Mouse (Mus musculus): ENCODE measurements around the gene Cdk14. TPM values are rescaled to one million over a fixed set of nuclear protein-coding genes. Genes with fewer than 3 reads are reported as not detected.

The Cdk14 gene
- polyA plus RNA-seq, 1 experiment: 83.4 TPM

GRCm38 (mm10) chr5:4812036-4812729, 607.9 kb downstream of the Cdk14 start:
- TF ChIP-seq POLR2A (IDR thresholded peaks at IDR 0.05; ENCODE audit: insufficient read depth, low read depth, low read length) (no peak), CTCF (IDR thresholded peaks at IDR 0.05; ENCODE audit: insufficient read depth, low read depth, low read length) (no peak)
- H3K27ac ChIP-seq (ENCODE audit: insufficient read depth, low read depth, low read length): no peak overlapping the region
- peaks cover 2% of the 10 kb centered on the region; the same call in 1 of the 2 replicates for H3K4me1 ChIP-seq (ENCODE audit: control insufficient read depth, insufficient read depth, low read length)
- WGBS: 55% methylated on average over 13 of the region's 13 CpGs
- H3K4me3 ChIP-seq (ENCODE audit: insufficient read depth, low read depth, low read length): no peak overlapping the region

- Histone ChIP-seq H3K4me3 (ENCODE audit: insufficient read depth, low read depth, low read length) (no peak overlapping the region), H3K27ac (ENCODE audit: insufficient read depth, low read depth, low read length) (no peak overlapping the region), H3K4me1 (ENCODE audit: control insufficient read depth, insufficient read depth, low read length) (no peaks in the 10 kb centered on the region)
- 84% methylated on average over 4 of the region's 4 CpGs for WGBS
- TF ChIP-seq CTCF (IDR thresholded peaks at IDR 0.05; ENCODE audit: insufficient read depth, low read depth, low read length) (no peak), POLR2A (IDR thresholded peaks at IDR 0.05; ENCODE audit: insufficient read depth, low read depth, low read length) (no peak)
Observed at GRCm38 (mm10) chr5:4805228-4805627, 614.9 kb downstream of the Cdk14 start.

- no peak for TF ChIP-seq POLR2A (IDR thresholded peaks at IDR 0.05; ENCODE audit: insufficient read depth, low read depth, low read length)
- no peak for TF ChIP-seq CTCF (IDR thresholded peaks at IDR 0.05; ENCODE audit: insufficient read depth, low read depth, low read length)
- Histone ChIP-seq H3K27ac (ENCODE audit: insufficient read depth, low read depth, low read length) (no peak overlapping the region), H3K4me1 (ENCODE audit: control insufficient read depth, insufficient read depth, low read length) (no peaks in the 10 kb centered on the region), H3K4me3 (ENCODE audit: insufficient read depth, low read depth, low read length) (no peak overlapping the region)
- WGBS: 86% methylated on average over 5 of the region's 5 CpGs
Observed at GRCm38 (mm10) chr5:4803708-4804107, 616.4 kb downstream of the Cdk14 start.

- TF ChIP-seq POLR2A (IDR thresholded peaks at IDR 0.05; ENCODE audit: insufficient read depth, low read depth, low read length) (no peak), CTCF (IDR thresholded peaks at IDR 0.05; ENCODE audit: insufficient read depth, low read depth, low read length) (no peak)
- Histone ChIP-seq H3K4me1 (ENCODE audit: control insufficient read depth, insufficient read depth, low read length) (no peaks in the 10 kb centered on the region), H3K27ac (ENCODE audit: insufficient read depth, low read depth, low read length) (no peak overlapping the region), H3K4me3 (ENCODE audit: insufficient read depth, low read depth, low read length) (no peak overlapping the region)
Observed at GRCm38 (mm10) chr5:4801971-4802370, 618.1 kb downstream of the Cdk14 start.

GRCm38 (mm10) chr5:4801096-4801850, 618.8 kb downstream of the Cdk14 start:
- Histone ChIP-seq H3K4me3 (ENCODE audit: insufficient read depth, low read depth, low read length) (no peak overlapping the region), H3K27ac (ENCODE audit: insufficient read depth, low read depth, low read length) (no peak overlapping the region), H3K4me1 (ENCODE audit: control insufficient read depth, insufficient read depth, low read length) (no peaks in the 10 kb centered on the region)
- TF ChIP-seq POLR2A (IDR thresholded peaks at IDR 0.05; ENCODE audit: insufficient read depth, low read depth, low read length) (no peak), CTCF (IDR thresholded peaks at IDR 0.05; ENCODE audit: insufficient read depth, low read depth, low read length) (no peak)
- 45% methylated on average over 8 of the region's 8 CpGs for WGBS

GRCm38 (mm10) chr5:4791219-4791618, 628.9 kb downstream of the Cdk14 start:
- WGBS: 84% methylated on average over 3 of the region's 3 CpGs
- Histone ChIP-seq H3K4me1 (ENCODE audit: control insufficient read depth, insufficient read depth, low read length) (no peaks in the 10 kb centered on the region), H3K27ac (ENCODE audit: insufficient read depth, low read depth, low read length) (no peak overlapping the region), H3K4me3 (ENCODE audit: insufficient read depth, low read depth, low read length) (no peak overlapping the region)
- no peak for TF ChIP-seq CTCF (IDR thresholded peaks at IDR 0.05; ENCODE audit: insufficient read depth, low read depth, low read length)
- no peak for TF ChIP-seq POLR2A (IDR thresholded peaks at IDR 0.05; ENCODE audit: insufficient read depth, low read depth, low read length)

- Histone ChIP-seq H3K27ac (ENCODE audit: insufficient read depth, low read depth, low read length) (no peak overlapping the region), H3K4me1 (ENCODE audit: control insufficient read depth, insufficient read depth, low read length) (no peaks in the 10 kb centered on the region), H3K4me3 (ENCODE audit: insufficient read depth, low read depth, low read length) (no peak overlapping the region)
- WGBS: 77% methylated on average over 4 of the region's 4 CpGs
- TF ChIP-seq CTCF (IDR thresholded peaks at IDR 0.05; ENCODE audit: insufficient read depth, low read depth, low read length) (no peak), POLR2A (IDR thresholded peaks at IDR 0.05; ENCODE audit: insufficient read depth, low read depth, low read length) (no peak)
Observed at GRCm38 (mm10) chr5:4790265-4790664, 629.8 kb downstream of the Cdk14 start.

GRCm38 (mm10) chr5:4788484-4788883, 631.6 kb downstream of the Cdk14 start:
- TF ChIP-seq CTCF (IDR thresholded peaks at IDR 0.05; ENCODE audit: insufficient read depth, low read depth, low read length): no peak
- no peak for TF ChIP-seq POLR2A (IDR thresholded peaks at IDR 0.05; ENCODE audit: insufficient read depth, low read depth, low read length)
- 93% methylated on average over 3 of the region's 3 CpGs for WGBS
- Histone ChIP-seq H3K4me1 (ENCODE audit: control insufficient read depth, insufficient read depth, low read length) (no peaks in the 10 kb centered on the region), H3K27ac (ENCODE audit: insufficient read depth, low read depth, low read length) (no peak overlapping the region), H3K4me3 (ENCODE audit: insufficient read depth, low read depth, low read length) (no peak overlapping the region)

GRCm38 (mm10) chr5:4786816-4787215, 633.3 kb downstream of the Cdk14 start:
- TF ChIP-seq CTCF (IDR thresholded peaks at IDR 0.05; ENCODE audit: insufficient read depth, low read depth, low read length): no peak
- no peaks in the 10 kb centered on the region for H3K4me1 ChIP-seq (ENCODE audit: control insufficient read depth, insufficient read depth, low read length)
- H3K4me3 ChIP-seq (ENCODE audit: insufficient read depth, low read depth, low read length): no peak overlapping the region
- WGBS: 91% methylated on average over 3 of the region's 3 CpGs
- no peak overlapping the region for H3K27ac ChIP-seq (ENCODE audit: insufficient read depth, low read depth, low read length)

All from olfactory bulb, adult 2 months (tissue).